Mouse (Mus musculus) neural tube, embryonic 12.5 days (tissue): Measurements from ENCODE around the gene Cngb1. TPM values are rescaled to one million over a fixed set of nuclear protein-coding genes. Genes with fewer than 3 reads are reported as not detected.

Source experiments
- ATAC-seq: fragments of 200-750 bp; cut with Nextera tagmentation; 2 replicates; pipeline ENCODE4 v1.8.0; 2017; ENCODE audit warnings: low read depth, mild to moderate bottlenecking, moderate TSS enrichment, moderate library complexity; ENCODE audit not compliant: low FRiP score
- H3K27ac ChIP-seq: fragments of 300-500 bp; sonication (generic); 2 replicates; pipeline ENCODE4 v1.5.1; 2016
- H3K27me3 ChIP-seq: fragments of 300-500 bp; sonication (generic); replicated peaks from 2 replicates; pipeline ENCODE4 v1.6.1; 2016; ENCODE audit warnings: mild to moderate bottlenecking
- H3K36me3 ChIP-seq: fragments of 300-500 bp; sonication (generic); 2 replicates; pipeline ENCODE4 v1.6.1; 2016; ENCODE audit warnings: mild to moderate bottlenecking
- H3K4me1 ChIP-seq: fragments of 300-500 bp; sonication (generic); 2 replicates; pipeline ENCODE4 v1.6.1; 2016
- H3K4me2 ChIP-seq: fragments of 300-500 bp; sonication (generic); replicated peaks from 2 replicates; pipeline ENCODE4 v1.6.1; 2016; ENCODE audit warnings: mild to moderate bottlenecking
- H3K4me3 ChIP-seq: fragments of 300-500 bp; sonication (generic); 2 replicates; pipeline ENCODE4 v1.5.1; 2016
- H3K9ac ChIP-seq: fragments of 300-500 bp; sonication (generic); 2 replicates; pipeline ENCODE4 v1.6.1; 2016; ENCODE audit warnings: mild to moderate bottlenecking
- H3K9me3 ChIP-seq: fragments of 300-500 bp; sonication (generic); 2 replicates; pipeline ENCODE4 v1.6.1; 2016; ENCODE audit warnings: mild to moderate bottlenecking
- WGBS: fragments of 180-500 bp; shearing (Covaris S2); methylation state at CpG from one replicate; pipeline ENCODE4 v1.1.7; 2016; 5-methylcytosine and 5-hydroxymethylcytosine counted together
- polyA plus RNA-seq: library from polyadenylated mRNA; unstranded; fragments of >200 nt; fragmentation: Nextera tagmentation; extraction: Ambion mirVana; gene quantifications from 2 replicates; pipeline ENCODE4 v1.2.1, GENCODE M21; 2016

Gene Cngb1
- polyA plus RNA-seq: 0.47 and 0.85 TPM in 2 replicates

DNA sequence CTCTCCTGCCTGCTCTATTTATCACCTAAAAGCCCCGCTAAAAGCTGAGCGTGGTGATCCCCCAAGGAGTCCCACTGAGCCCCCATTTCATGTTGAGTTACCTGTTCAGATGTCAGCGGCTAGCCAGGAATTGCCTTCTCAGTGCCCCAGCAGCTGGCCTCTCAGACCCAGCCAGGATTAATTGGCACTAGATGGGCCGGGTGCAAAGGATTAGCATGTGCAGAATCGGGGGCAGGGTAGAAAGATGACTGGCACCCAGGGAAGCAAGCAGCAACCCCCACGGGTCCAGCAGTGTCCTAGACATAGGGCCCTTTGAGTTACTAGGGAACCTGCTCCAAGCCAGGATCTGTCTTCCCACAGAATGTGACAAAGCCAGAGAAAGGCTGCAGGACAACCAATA lies at the start of gene Cngb1:
Gene Cngb1, minus strand, starts transcription at position 155 of the 400 bp plus-strand sequence.
- no peak within 1 kb of the TSS for H3K9ac ChIP-seq
- no peak for ATAC-seq
- H3K4me1 ChIP-seq: peaks cover 12% of the 10 kb centered on the region
- no peak within 1 kb of the TSS for H3K27ac ChIP-seq
- no peaks in the 10 kb centered on the region for H3K9me3 ChIP-seq
- no peaks in the 10 kb centered on the region for H3K36me3 ChIP-seq
- WGBS: 56% methylated on average over 6 of the region's 6 CpGs
- H3K4me3 ChIP-seq: no peak within 1 kb of the TSS
- H3K4me2 ChIP-seq: no peak within 1 kb of the TSS
- H3K27me3 ChIP-seq: no peaks in the 10 kb centered on the region

DNA sequence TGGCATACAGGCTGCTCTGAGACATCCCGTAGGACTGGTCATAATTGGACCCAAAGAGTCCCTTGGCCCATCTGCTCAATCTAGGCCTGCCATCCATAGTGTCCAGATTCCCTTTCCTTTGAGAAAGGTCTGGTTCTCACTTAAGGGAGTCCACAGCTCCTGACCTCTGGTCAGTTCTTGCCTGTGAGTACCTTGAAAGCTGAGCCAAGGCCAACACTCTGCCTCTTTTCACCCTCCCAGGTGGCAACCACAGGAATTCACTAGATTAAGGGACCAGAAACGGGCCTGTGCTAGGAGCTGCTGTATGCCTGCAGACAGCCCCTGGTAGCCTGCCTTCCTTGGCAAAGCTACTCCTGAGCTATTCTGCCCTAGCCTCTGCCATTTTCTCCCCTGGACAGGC lies 48.2 kb upstream of the Cngb1 start:
- peak overlapping the region; percentile 93 for H3K4me2 ChIP-seq
- no peak overlapping the region for H3K4me3 ChIP-seq
- no peaks in the 10 kb centered on the region for H3K9me3 ChIP-seq
- peaks cover 50% of the 10 kb centered on the region for H3K4me1 ChIP-seq
- WGBS: 90% methylated on average over 2 of the region's 2 CpGs
- H3K36me3 ChIP-seq: no peaks in the 10 kb centered on the region
- ATAC-seq: no peak
- H3K27ac ChIP-seq: no peak overlapping the region
- no peaks in the 10 kb centered on the region for H3K27me3 ChIP-seq
- H3K9ac ChIP-seq: 0 out of 2 replicates have a peak overlapping the region, but pooled peaks have one; percentile 21

DNA sequence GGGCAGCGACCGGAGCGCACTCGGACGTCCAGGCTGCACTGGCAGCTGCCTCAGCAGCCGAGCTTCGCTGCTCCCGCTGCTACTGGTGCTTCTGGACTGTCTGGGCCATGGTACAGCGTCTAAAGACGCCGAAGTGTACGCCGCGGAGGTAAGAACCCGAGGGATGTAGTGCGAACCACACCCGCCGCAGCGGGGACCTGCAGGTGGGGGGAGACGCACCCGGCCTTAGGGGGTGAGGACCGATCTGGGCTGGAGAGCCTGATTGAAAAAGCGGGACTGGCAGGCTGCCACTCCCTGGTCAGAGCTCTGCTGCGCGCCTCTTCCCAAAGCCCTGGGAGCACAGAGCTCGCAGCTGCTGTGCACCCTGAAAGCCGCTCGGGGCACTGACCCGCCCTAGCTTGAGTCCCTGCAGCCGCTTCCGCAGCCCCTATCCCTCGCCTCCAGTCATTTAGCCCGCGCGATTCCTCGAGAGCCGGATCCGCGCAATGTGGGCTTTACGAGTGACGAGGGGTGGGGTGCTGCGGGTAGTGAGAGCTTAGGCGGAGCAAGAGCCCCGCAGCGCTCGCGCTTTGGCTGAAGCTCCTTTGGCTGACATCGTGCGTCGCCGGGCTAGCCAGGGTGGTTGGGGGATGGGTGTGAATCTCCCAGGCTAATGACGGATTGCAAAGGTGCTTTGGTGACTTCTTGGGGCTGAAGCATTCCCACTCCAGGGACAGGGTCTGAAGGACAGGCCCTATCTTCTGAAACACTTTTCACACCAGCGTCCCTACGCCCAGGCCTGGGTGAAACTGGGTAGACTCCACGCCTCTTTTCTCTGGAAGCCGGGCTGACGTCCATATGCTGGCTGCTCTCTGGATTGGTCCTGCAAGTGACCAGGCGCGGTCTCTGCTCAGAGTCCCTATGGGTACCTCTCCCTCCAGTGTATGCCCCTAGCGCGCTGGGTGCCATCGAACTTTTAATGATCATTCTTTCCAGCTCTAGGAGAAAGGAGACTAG lies 46.8 kb upstream of the Cngb1 start:
- peak; percentile 72 for ATAC-seq
- H3K4me1 ChIP-seq: peaks cover 38% of the 10 kb centered on the region
- WGBS: 2% methylated on average over 62 of the region's 62 CpGs

DNA sequence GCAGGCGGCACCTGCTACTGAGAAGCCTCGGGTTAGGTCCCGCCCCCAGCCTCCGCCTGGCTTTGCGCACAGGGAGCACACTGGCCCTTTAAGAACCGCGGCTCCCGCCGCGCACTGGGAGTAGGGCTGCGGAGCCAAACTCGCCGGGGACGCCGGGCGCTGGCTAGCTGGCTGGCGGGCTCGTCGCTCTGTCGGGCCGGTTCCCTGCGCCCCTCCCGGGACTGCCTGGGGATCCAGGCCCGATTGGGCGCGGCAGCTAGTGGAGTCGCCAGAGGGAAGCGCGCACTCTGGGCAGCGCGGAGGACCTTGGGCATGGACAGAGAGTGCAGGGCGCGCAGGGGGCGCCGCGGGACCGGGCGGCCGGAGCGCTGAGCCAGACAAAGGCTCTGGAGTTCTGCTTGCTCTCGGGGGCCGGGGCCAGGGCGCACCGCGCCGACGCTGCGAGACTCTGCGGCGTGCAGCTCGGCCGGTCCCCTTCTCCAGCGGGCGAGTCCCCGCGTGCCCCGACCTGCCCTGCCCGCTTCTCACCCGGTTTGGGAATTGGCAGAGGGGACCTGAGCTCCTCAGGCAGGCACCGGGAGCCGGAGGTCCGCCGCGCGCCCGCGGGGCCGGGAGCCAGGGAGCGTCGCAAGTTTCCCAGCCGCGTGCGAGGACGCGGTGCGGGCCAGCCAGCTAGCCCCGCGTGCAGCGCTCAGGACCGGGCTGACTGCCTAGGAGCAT lies 45.9 kb upstream of the Cngb1 start, which contains the start of gene Mmp15:
Gene Mmp15, plus strand, starts transcription at position 118 of the 720 bp plus-strand sequence.
- WGBS: under 1% methylated on average over 80 of the region's 80 CpGs
- Histone ChIP-seq H3K4me2 (peak within 1 kb of the TSS; percentile 93), H3K4me1 (peaks cover 38% of the 10 kb centered on the region), H3K9me3 (no peaks in the 10 kb centered on the region), H3K36me3 (no peaks in the 10 kb centered on the region), H3K4me3 (peak within 1 kb of the TSS; percentile 86), H3K27ac (peak within 1 kb of the TSS; percentile 77), H3K27me3 (no peaks in the 10 kb centered on the region), H3K9ac (peak within 1 kb of the TSS; percentile 94)
- peak; percentile 79 for ATAC-seq

More for the DNA sequence above, 46.8 kb upstream of the Cngb1 start:
- Histone ChIP-seq H3K27me3 (no peaks in the 10 kb centered on the region), H3K36me3 (no peaks in the 10 kb centered on the region), H3K27ac (peak overlapping the region; percentile 77), H3K4me3 (peak overlapping the region; percentile 86), H3K9me3 (no peaks in the 10 kb centered on the region), H3K9ac (peak overlapping the region; percentile 94), H3K4me2 (peak overlapping the region; percentile 93)

DNA sequence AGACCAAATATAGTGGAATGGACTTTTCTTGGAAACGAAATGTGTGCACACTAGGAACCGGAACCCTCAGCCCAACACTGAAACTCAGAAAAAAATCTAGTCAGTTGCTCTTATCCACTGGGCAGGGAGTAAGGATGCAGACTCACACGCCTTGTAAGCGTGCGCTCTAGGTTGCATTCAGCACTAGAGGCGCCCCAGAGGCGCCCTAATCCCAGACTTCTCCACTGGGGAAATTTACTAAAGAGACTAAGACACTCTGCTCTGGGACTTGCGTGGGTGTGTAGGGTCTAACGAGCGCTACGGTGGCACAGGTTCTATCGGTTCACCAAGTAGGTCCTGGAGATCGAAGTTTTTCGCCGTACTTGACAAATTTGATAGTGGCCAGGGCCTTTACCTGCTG lies 45.1 kb upstream of the Cngb1 start:
- WGBS: 1% methylated on average over 15 of the region's 15 CpGs
- H3K9me3 ChIP-seq: no peaks in the 10 kb centered on the region
- ATAC-seq: 0 out of 2 replicates have a peak, but pooled peaks have one; percentile 26
- H3K4me1 ChIP-seq: peaks cover 42% of the 10 kb centered on the region
- H3K4me3 ChIP-seq: peak overlapping the region; percentile 86; the same call in 1 of the 2 replicates
- no peaks in the 10 kb centered on the region for H3K36me3 ChIP-seq
- H3K27ac ChIP-seq: no peak overlapping the region
- H3K27me3 ChIP-seq: no peaks in the 10 kb centered on the region
- no peak overlapping the region; the same call in 1 of the 2 replicates for H3K9ac ChIP-seq
- peak overlapping the region; percentile 93 for H3K4me2 ChIP-seq

DNA sequence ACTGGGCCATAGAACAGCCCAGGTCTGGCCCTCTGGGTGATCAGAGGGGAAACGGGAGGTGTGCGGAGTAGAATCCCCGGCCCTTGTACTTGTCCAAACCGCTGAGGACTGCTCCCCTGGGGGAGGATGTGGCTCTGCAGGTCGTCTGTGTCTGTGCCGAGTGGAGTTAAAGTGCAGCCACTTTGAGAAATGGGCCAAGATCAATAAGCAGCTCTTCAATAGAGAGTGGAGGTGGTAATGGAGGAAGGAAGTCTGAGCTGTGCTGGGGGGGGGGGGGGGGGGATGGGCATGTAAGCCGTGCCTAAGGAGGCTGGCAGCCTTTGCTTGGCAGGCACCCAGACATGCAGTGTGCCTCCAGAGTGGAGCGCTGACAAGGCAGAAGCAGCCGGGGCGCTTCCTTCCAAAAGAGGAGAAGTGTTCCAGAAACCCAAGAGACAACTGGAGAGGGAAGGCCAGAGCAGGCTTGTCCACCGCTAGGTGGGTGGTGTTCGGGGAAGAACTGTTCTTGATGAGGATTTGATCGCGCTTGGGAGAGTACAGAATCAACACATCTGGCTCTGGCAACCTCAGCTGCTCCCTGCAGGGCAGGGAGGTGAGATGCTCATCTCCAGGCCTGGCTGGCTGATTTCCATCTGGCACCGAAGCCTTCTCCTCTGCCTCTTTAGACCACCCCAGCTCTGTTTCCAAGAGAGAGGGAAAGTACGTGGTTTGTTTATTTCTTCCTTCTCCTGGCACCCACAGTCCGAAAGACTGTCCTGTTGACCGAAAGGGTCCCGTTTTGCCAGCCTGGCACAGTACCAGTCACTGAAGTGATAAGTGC lies 42.6 kb upstream of the Cngb1 start:
- H3K27ac ChIP-seq: no peak overlapping the region
- H3K4me2 ChIP-seq: no peak overlapping the region
- H3K4me3 ChIP-seq: no peak overlapping the region
- peaks cover 14% of the 10 kb centered on the region for H3K36me3 ChIP-seq
- H3K27me3 ChIP-seq: no peaks in the 10 kb centered on the region
- 63% methylated on average over 19 of the region's 19 CpGs for WGBS
- H3K4me1 ChIP-seq: peaks cover 23% of the 10 kb centered on the region
- no peaks in the 10 kb centered on the region for H3K9me3 ChIP-seq
- H3K9ac ChIP-seq: no peak overlapping the region
- no peak for ATAC-seq

DNA sequence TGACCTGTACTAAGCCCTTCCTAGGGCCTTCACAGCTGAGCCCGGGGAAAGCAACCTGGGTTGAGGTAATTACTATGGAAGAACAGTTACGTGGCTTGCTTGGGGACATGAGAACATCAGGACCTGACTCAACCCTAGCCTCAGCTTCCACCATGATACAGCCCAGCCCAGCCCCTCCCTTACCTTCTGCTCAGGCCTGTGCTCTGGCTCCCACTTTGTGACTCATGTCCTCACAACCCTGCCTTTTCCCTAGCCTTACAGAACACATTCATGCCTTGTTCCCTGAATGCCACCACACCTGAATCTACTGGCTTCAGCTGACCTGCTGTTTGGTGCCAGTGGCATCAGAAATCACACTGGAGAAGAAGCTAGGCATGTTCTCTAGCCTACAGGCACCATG lies 42.0 kb upstream of the Cngb1 start:
- no peaks in the 10 kb centered on the region for H3K27me3 ChIP-seq
- H3K9me3 ChIP-seq: no peaks in the 10 kb centered on the region
- no peak overlapping the region for H3K9ac ChIP-seq
- no peak overlapping the region for H3K4me3 ChIP-seq
- 83% methylated on average over 2 of the region's 2 CpGs for WGBS
- peaks cover 20% of the 10 kb centered on the region for H3K36me3 ChIP-seq
- H3K27ac ChIP-seq: no peak overlapping the region
- H3K4me2 ChIP-seq: no peak overlapping the region
- no peak for ATAC-seq
- H3K4me1 ChIP-seq: peaks cover 17% of the 10 kb centered on the region

DNA sequence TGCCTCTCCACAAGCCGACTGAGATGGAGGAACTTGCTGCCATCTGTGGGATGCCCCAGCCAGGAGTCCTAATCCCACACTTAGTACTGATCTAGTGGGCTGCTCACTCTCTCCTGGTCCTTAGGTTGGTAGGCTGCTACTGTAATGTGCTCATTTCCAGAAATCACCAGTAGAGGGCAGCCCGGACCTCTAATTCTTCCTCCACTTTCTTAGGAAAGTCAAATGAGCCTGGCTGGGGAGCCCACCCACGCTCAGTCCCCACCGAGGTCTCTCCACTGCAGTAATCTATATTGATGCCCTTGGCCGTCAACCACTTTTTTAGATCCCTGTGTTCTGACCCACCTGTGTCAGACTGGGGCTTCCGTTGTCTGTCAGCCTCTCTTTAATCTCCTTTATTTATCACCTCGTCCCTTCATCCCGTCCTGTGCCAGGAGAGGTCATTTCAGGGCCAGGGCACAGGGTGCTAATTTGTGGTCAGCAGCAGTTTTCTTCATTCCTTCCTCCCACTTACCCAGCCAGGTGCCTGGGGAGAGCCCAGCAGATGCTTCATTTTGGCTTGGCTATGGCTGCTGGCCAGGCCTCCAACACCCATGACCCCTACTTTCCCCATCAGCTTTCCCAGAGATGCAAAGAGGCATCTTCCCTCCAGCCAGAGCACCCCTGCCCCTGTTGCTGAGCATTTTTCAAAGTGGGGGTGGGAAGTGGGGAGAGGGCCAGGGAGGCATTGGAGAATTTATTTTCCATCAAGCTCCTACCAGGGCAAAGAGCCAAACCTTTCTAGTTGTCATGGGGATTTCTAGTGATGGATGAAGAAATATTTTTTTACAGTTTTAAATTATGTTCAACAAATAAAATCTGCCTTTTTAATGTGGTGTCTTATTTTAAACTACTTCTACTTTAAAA lies 40.5 kb upstream of the Cngb1 start:
- Histone ChIP-seq H3K4me2 (no peak overlapping the region), H3K9me3 (no peaks in the 10 kb centered on the region), H3K4me1 (peaks cover 8% of the 10 kb centered on the region), H3K27me3 (no peaks in the 10 kb centered on the region), H3K4me3 (no peak overlapping the region), H3K36me3 (peaks cover 26% of the 10 kb centered on the region), H3K9ac (no peak overlapping the region), H3K27ac (no peak overlapping the region)
- ATAC-seq: no peak
- WGBS: 21% methylated on average over 8 of the region's 8 CpGs

DNA sequence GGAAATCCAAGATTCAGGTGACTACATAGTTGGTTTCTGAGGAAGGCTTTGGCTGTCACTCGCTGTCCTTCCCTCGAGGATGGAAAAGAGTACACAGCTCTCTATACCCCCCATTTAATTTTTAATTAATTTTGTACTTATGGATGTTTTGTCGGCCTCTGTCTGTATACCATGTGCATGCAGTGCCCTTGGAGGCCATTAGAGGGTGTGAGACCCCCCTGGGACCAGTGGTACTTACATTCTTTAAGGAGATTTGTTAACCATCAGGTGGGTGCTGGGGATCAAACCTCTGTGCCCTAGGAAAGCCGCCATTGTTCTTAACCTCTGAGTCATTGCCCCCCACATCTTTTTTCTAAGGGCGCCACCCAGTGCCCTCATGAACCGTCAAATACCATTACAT lies 38.3 kb upstream of the Cngb1 start:
- 84% methylated on average over 6 of the region's 6 CpGs for WGBS
- Histone ChIP-seq H3K4me3 (no peak overlapping the region), H3K4me1 (peaks cover 4% of the 10 kb centered on the region; the same call in 1 of the 2 replicates), H3K27ac (no peak overlapping the region), H3K4me2 (no peak overlapping the region), H3K36me3 (peaks cover 45% of the 10 kb centered on the region), H3K9me3 (no peaks in the 10 kb centered on the region), H3K9ac (no peak overlapping the region), H3K27me3 (no peaks in the 10 kb centered on the region)
- ATAC-seq: no peak

DNA sequence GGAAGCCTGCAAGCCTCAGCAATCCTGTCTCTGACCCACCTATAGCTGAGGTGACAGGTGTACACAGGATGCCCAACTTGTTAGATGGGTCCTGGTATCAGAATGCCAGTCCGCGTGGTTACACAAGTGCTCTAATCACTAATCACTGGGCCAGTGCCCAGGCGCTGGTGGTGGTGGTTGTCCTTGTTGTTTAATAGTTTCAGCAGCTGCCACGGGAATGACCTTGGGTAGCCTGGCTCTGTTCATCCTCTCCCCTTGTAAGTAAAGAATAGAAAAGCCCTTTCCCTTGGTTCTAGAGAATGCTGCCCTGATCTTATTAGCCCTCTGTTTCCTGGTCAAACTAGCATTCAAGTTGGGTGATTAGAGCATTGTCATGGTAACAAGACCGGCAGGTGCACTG lies 35.3 kb upstream of the Cngb1 start:
- no peak overlapping the region for H3K4me2 ChIP-seq
- no peaks in the 10 kb centered on the region for H3K9me3 ChIP-seq
- no peaks in the 10 kb centered on the region for H3K27me3 ChIP-seq
- H3K9ac ChIP-seq: no peak overlapping the region
- H3K36me3 ChIP-seq: peaks cover 55% of the 10 kb centered on the region
- H3K4me1 ChIP-seq: no peaks in the 10 kb centered on the region
- H3K27ac ChIP-seq: no peak overlapping the region
- 75% methylated on average over 5 of the region's 5 CpGs for WGBS
- no peak for ATAC-seq
- H3K4me3 ChIP-seq: no peak overlapping the region

DNA sequence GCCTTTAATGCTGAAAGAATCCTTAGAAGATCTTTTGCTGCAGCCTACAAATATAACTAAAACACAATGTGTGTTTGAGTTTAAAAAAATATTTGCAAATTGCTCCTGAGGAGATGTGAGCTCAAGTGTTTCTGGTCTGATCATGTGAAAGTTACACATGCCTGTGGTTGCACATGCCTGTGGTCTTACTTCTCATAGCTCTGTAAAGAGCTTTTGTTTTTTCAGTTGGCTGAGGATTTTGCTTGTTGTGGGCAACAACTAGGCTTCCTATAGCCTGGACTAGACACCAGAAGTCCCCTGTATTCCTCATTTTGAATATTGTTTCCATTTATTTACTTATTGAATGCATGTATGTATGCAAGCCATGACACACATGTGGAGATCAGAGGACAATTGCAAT lies 30.0 kb upstream of the Cngb1 start:
- H3K27ac ChIP-seq: no peak overlapping the region
- H3K36me3 ChIP-seq: peaks cover 24% of the 10 kb centered on the region; the same call in 1 of the 2 replicates
- H3K9me3 ChIP-seq: no peaks in the 10 kb centered on the region
- no peaks in the 10 kb centered on the region for H3K4me1 ChIP-seq
- H3K4me3 ChIP-seq: no peak overlapping the region
- ATAC-seq: no peak
- H3K9ac ChIP-seq: no peak overlapping the region
- H3K4me2 ChIP-seq: no peak overlapping the region
- no peaks in the 10 kb centered on the region for H3K27me3 ChIP-seq
